9 mouse cellular contexts compared by ENCODE assay signal in the genomic region with DNA sequence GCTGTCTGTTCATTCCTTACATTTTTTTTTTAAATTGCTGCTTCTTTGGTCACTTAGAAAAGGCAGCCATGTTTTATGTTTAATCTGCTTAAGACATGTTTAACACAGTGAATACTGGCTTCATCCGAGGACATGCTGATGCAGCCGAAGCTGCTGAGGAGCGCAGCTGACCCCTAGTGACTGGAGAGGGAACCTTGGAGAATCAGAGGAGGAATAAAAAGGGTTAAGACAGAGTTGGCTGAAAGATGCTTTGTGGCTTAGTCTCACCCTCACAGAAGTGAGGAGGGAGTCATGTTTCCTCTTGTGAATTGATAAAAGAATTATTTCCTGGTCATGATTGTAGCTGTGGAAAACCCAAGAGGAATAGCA. TPM values are rescaled to one million over a fixed set of nuclear protein-coding genes. Genes with fewer than 3 reads are reported as not detected.
DNase-seq lines count a peak whose midpoint lies in the region; ATAC-seq lines count a peak whose summit lies in the region.
"Had no signal": no experiment of that assay in that cellular context is flagged by ENCODE, and none has a peak within 500 bp of the region (broad histone marks: within the 10 kb centered on the region; RNA-seq: fewer than 3 reads in every experiment).

No protein-coding gene starts in this region.

- H3K27ac ChIP-seq in limb, embryonic 11.5 days (replicated peaks; ENCODE audit: low read depth, low read length): no peak overlapping the region
- no peak overlapping the region for H3K27ac ChIP-seq in limb, embryonic 10.5 days
- H3K27ac ChIP-seq in hindbrain, embryonic 14.5 days: no peak overlapping the region

- H3K4me3 ChIP-seq in limb, embryonic 11.5 days (ENCODE audit: low read depth, low read length): no peak overlapping the region
- no peak overlapping the region for H3K4me3 ChIP-seq in limb, embryonic 10.5 days
- no peak overlapping the region for H3K4me3 ChIP-seq in hindbrain, embryonic 14.5 days (replicated peaks; ENCODE audit: low read length)
- H3K4me3 ChIP-seq: erythroblast, embryonic 14.5 days had no signal

- no peak overlapping the region for H3K9ac ChIP-seq in limb, embryonic 11.5 days (ENCODE audit: low read length)
- no peak overlapping the region for H3K9ac ChIP-seq in hindbrain, embryonic 14.5 days

- no peaks in the 10 kb centered on the region for H3K27me3 ChIP-seq in limb, embryonic 11.5 days (ENCODE audit: control insufficient read depth, insufficient read depth, low read length)
- H3K27me3 ChIP-seq in limb, embryonic 10.5 days (ENCODE audit: low read depth, poor library complexity, severe bottlenecking): no peaks in the 10 kb centered on the region
- H3K27me3 ChIP-seq in hindbrain, embryonic 14.5 days (ENCODE audit: control insufficient read depth, insufficient read depth, low read length): no peaks in the 10 kb centered on the region

- 41% methylated on average over 3 of the region's 3 CpGs for WGBS in limb, embryonic 11.5 days
- 41% methylated on average over 3 of the region's 3 CpGs for WGBS in limb, embryonic 10.5 days
- WGBS in hindbrain, embryonic 14.5 days: 27% methylated on average over 3 of the region's 3 CpGs

- ATAC-seq in limb, embryonic 11.5 days (ENCODE audit: insufficient number of reproducible peaks, low FRiP score, low TSS enrichment, low read depth): 0 out of 2 replicates have a peak, but pooled peaks have one; percentile 19
- peak; percentile 74; the same call in 1 of the 2 replicates for ATAC-seq in hindbrain, embryonic 14.5 days (ENCODE audit: low FRiP score)

- H3K4me1 ChIP-seq in limb, embryonic 11.5 days (ENCODE audit: control insufficient read depth, insufficient read depth, low read length): peaks cover 6% of the 10 kb centered on the region; the same call in 1 of the 2 replicates
- H3K4me1 ChIP-seq in limb, embryonic 10.5 days: peaks cover 34% of the 10 kb centered on the region
- H3K4me1 ChIP-seq in hindbrain, embryonic 14.5 days (replicated peaks; ENCODE audit: control insufficient read depth, insufficient read depth, low read length): 0 out of 2 replicates have a peak, but pooled peaks cover 22% of the 10 kb centered on the region

- no peaks in the 10 kb centered on the region for H3K9me3 ChIP-seq in limb, embryonic 11.5 days (ENCODE audit: control insufficient read depth, low read length)
- H3K9me3 ChIP-seq in limb, embryonic 10.5 days (replicated peaks): no peaks in the 10 kb centered on the region
- no peaks in the 10 kb centered on the region for H3K9me3 ChIP-seq in hindbrain, embryonic 14.5 days (ENCODE audit: control insufficient read depth, low read length)

- H3K36me3 ChIP-seq in limb, embryonic 11.5 days (ENCODE audit: control insufficient read depth, insufficient read depth, low read length): no peaks in the 10 kb centered on the region
- H3K36me3 ChIP-seq in limb, embryonic 10.5 days: no peaks in the 10 kb centered on the region
- no peaks in the 10 kb centered on the region for H3K36me3 ChIP-seq in hindbrain, embryonic 14.5 days (replicated peaks; ENCODE audit: control insufficient read depth, insufficient read depth)

- no peak overlapping the region for H3K4me2 ChIP-seq in limb, embryonic 11.5 days (ENCODE audit: low read depth, severe bottlenecking)
- H3K4me2 ChIP-seq in hindbrain, embryonic 14.5 days (replicated peaks): no peak overlapping the region

- DNase-seq in limb, embryonic 11.5 days (ENCODE audit: low spot score): peak; percentile 60
- no peak for DNase-seq in limb, embryonic 10.5 days (ENCODE audit: low spot score)
- DNase-seq in ES-CJ7 (ENCODE audit: low read depth, low spot score): peak; percentile 22
- peak; percentile 71 to 79 for DNase-seq in cerebellum, postnatal 14 days
- peak; percentile 74 for DNase-seq in hindbrain, embryonic 14.5 days (ENCODE audit: low spot score)
- DNase-seq in lung, postnatal 4 days: peak; percentile 56 to 63
- DNase-seq in thymus, postnatal 25 days: peak; percentile 11
- no peak for DNase-seq in adrenal gland, postnatal 4 days (ENCODE audit: low spot score in 2 of 2)

RNA-seq across cellular contexts. Expression of a gene that starts 28.5 kb away (rescaled TPM):
- 13.1 and 14.0 TPM in 2 replicates for polyA plus RNA-seq in limb, embryonic 11.5 days (2014; fragmentation: Nextera tagmentation; extraction: Ambion mirVana)
- polyA plus RNA-seq in limb, embryonic 10.5 days (2016; fragmentation: Nextera tagmentation; extraction: Ambion mirVana): 9.2 and 10.9 TPM in 2 replicates
- 9.7 and 12.4 TPM in 2 replicates for polyA plus RNA-seq in hindbrain, embryonic 14.5 days (2014; fragmentation: Nextera tagmentation; extraction: Ambion mirVana)
- total RNA-seq in adrenal gland, postnatal 4 days (2021): 10 to 100 TPM; 17.0 to 23.5 TPM

Comparison
In these comparisons a context has a peak if more than half of its experiments do, and no peak if none do; other contexts are left out.
1. DNase-seq: peak in limb, embryonic 11.5 days (single experiment), ES-CJ7 (single experiment), cerebellum, postnatal 14 days (2 of 2), hindbrain, embryonic 14.5 days (single experiment), lung, postnatal 4 days (2 of 2) and thymus, postnatal 25 days (single experiment); none in limb, embryonic 10.5 days (single experiment) and adrenal gland, postnatal 4 days (0 of 2).